Mouse (Mus musculus): Measurements from ENCODE around the gene Ifnb1. TPM values are rescaled to one million over a fixed set of nuclear protein-coding genes. Genes with fewer than 3 reads are reported as not detected.

Gene Ifnb1
- total and polyA plus RNA-seq, 3 experiments = not detected

- Histone ChIP-seq H3K9ac (ENCODE audit: insufficient read depth, low read depth) (no peak overlapping the region), H3K4me2 (ENCODE audit: insufficient read depth, low read depth, poor library complexity, severe bottlenecking) (no peak overlapping the region), H3K9me3 (replicated peaks; ENCODE audit: low read length) (no peaks in the 10 kb centered on the region), H3K4me1 (ENCODE audit: control insufficient read depth in 1 of 2, insufficient read depth in 2 of 2) (peaks cover 0 to 10% of the 10 kb centered on the region in 2 experiments; a peak in 2 of 4 replicates), H3K36me3 (replicated peaks in 1 of 2; ENCODE audit: control insufficient read depth in 1 of 2, insufficient read depth in 1 of 2, low read length in 1 of 2) (no peaks in the 10 kb centered on the region), H3K27me3 (replicated peaks) (no peaks in the 10 kb centered on the region), H3K27ac (ENCODE audit: insufficient read depth, low read depth) (no peak overlapping the region), H3K4me3 (replicated peaks in 1 of 3; ENCODE audit: low read depth in 2 of 3, low read length in 2 of 3, poor library complexity in 1 of 3) (no peak overlapping the region), H3K79me2 (replicated peaks; ENCODE audit: control insufficient read depth, extremely low read depth, insufficient read depth, poor library complexity, severe bottlenecking) (no peaks in the 10 kb centered on the region)
- no peak for TF ChIP-seq RAD21 (IDR thresholded peaks at IDR 0.05; ENCODE audit: low read depth, low read length)
- no peak for TF ChIP-seq ETS1 (conservative IDR thresholded peaks at IDR 0.05; ENCODE audit: low read depth, low read length)
- TF ChIP-seq IRF4 (IDR thresholded peaks at IDR 0.05; ENCODE audit: low read depth, low read length) = no peak
- no peak for TF ChIP-seq RCOR1 (conservative IDR thresholded peaks at IDR 0.05; ENCODE audit: low read depth, low read length)
- TF ChIP-seq JUND (conservative IDR thresholded peaks at IDR 0.05; ENCODE audit: low read depth, low read length) = no peak
- TF ChIP-seq CTCF (conservative IDR thresholded peaks at IDR 0.05 in 1 of 2, IDR thresholded peaks at IDR 0.05 in 1 of 2; ENCODE audit: low read depth in 2 of 2, low read length in 2 of 2) = no peak
- in situ Hi-C loops (cut with MboI; ENCODE audit: low pct_ligation_motif_present, low pct_unique_long_range_greater_than_20kb, low sequenced_read_pairs) (no loop called here), dilution Hi-C loops (cut with MboI; ENCODE audit: extremely low pct_ligation_motif_present, extremely low pct_unique_long_range_greater_than_20kb, low sequenced_read_pairs) (no loop called here)
- DNase-seq (ENCODE audit: extremely low read depth) = no peak
These were observed 45.9 kb downstream of the Ifnb1 start for GRCm38 (mm10) chr4:88476511-88477210.

GRCm38 (mm10) chr4:88476084-88476483, 46.5 kb downstream of the Ifnb1 start:
- Histone ChIP-seq H3K79me2 (replicated peaks; ENCODE audit: control insufficient read depth, extremely low read depth, insufficient read depth, poor library complexity, severe bottlenecking) (no peaks in the 10 kb centered on the region), H3K27ac (ENCODE audit: insufficient read depth, low read depth) (no peak overlapping the region), H3K4me2 (ENCODE audit: insufficient read depth, low read depth, poor library complexity, severe bottlenecking) (no peak overlapping the region), H3K9ac (ENCODE audit: insufficient read depth, low read depth) (no peak overlapping the region), H3K36me3 (replicated peaks in 1 of 2; ENCODE audit: control insufficient read depth in 1 of 2, insufficient read depth in 1 of 2, low read length in 1 of 2) (no peaks in the 10 kb centered on the region), H3K4me1 (ENCODE audit: control insufficient read depth in 1 of 2, insufficient read depth in 2 of 2) (peaks cover 0 to 10% of the 10 kb centered on the region in 2 experiments; a peak in 2 of 4 replicates), H3K27me3 (replicated peaks) (no peaks in the 10 kb centered on the region), H3K4me3 (replicated peaks in 1 of 3; ENCODE audit: low read depth in 2 of 3, low read length in 2 of 3, poor library complexity in 1 of 3) (no peak overlapping the region), H3K9me3 (replicated peaks; ENCODE audit: low read length) (no peaks in the 10 kb centered on the region)
- no peak for DNase-seq (ENCODE audit: extremely low read depth)
- in situ Hi-C loops (cut with MboI; ENCODE audit: low pct_ligation_motif_present, low pct_unique_long_range_greater_than_20kb, low sequenced_read_pairs) (no loop called here), dilution Hi-C loops (cut with MboI; ENCODE audit: extremely low pct_ligation_motif_present, extremely low pct_unique_long_range_greater_than_20kb, low sequenced_read_pairs) (no loop called here)
- TF ChIP-seq ELF1 (IDR thresholded peaks at IDR 0.05; ENCODE audit: low read depth, low read length) (no peak), HCFC1 (IDR thresholded peaks at IDR 0.05; ENCODE audit: low read depth, low read length) (no peak), USF2 (conservative IDR thresholded peaks at IDR 0.05; ENCODE audit: low read depth, low read length) (no peak), TCF12 (IDR thresholded peaks at IDR 0.05; ENCODE audit: low read depth, low read length) (no peak), RAD21 (IDR thresholded peaks at IDR 0.05; ENCODE audit: low read depth, low read length) (no peak), EP300 (IDR thresholded peaks at IDR 0.05; ENCODE audit: low read length) (no peak)

Other genes with a start within 250 kb of the Ifnb1 start
- gene Hacd4, start 83.8 kb downstream of the Ifnb1 start, total RNA-seq (2012; rRNA removed) = 0.17 and 0.21 TPM in 2 replicates
- not detected in 2 replicates for gene Hacd4, start 83.8 kb downstream of the Ifnb1 start, total RNA-seq (2014; rRNA removed)
- 0.16 TPM in 1 of 2 replicates, not detected in the other for gene Hacd4, start 83.8 kb downstream of the Ifnb1 start, polyA plus RNA-seq (2012; ENCODE audit: insufficient read length, low read depth)
- not detected in 2 replicates for gene Ifna15, start 35.5 kb upstream of the Ifnb1 start, total RNA-seq (2012; rRNA removed)
- not detected in 2 replicates for gene Ifna15, start 35.5 kb upstream of the Ifnb1 start, total RNA-seq (2014; rRNA removed)
- not detected in 2 replicates for gene Ifna15, start 35.5 kb upstream of the Ifnb1 start, polyA plus RNA-seq (2012; ENCODE audit: insufficient read length, low read depth)
- gene Ifna14, start 49.0 kb upstream of the Ifnb1 start, total RNA-seq (2012; rRNA removed) = not detected in 2 replicates
- gene Ifna14, start 49.0 kb upstream of the Ifnb1 start, total RNA-seq (2014; rRNA removed) = not detected in 2 replicates
- not detected in 2 replicates for gene Ifna14, start 49.0 kb upstream of the Ifnb1 start, polyA plus RNA-seq (2012; ENCODE audit: insufficient read length, low read depth)
- gene Ifna9, start 69.6 kb upstream of the Ifnb1 start, total RNA-seq (2012; rRNA removed) = not detected in 2 replicates
- gene Ifna9, start 69.6 kb upstream of the Ifnb1 start, total RNA-seq (2014; rRNA removed) = not detected in 2 replicates
- gene Ifna9, start 69.6 kb upstream of the Ifnb1 start, polyA plus RNA-seq (2012; ENCODE audit: insufficient read length, low read depth) = not detected in 2 replicates
- gene Ifna12, start 80.6 kb upstream of the Ifnb1 start, total RNA-seq (2012; rRNA removed) = not detected in 2 replicates
- not detected in 2 replicates for gene Ifna12, start 80.6 kb upstream of the Ifnb1 start, total RNA-seq (2014; rRNA removed)
- gene Ifna12, start 80.6 kb upstream of the Ifnb1 start, polyA plus RNA-seq (2012; ENCODE audit: insufficient read length, low read depth) = not detected in 2 replicates
- gene C87499, start 111.6 kb upstream of the Ifnb1 start, total RNA-seq (2012; rRNA removed) = not detected in 2 replicates
- not detected in 2 replicates for gene C87499, start 111.6 kb upstream of the Ifnb1 start, total RNA-seq (2014; rRNA removed)
- gene C87499, start 111.6 kb upstream of the Ifnb1 start, polyA plus RNA-seq (2012; ENCODE audit: insufficient read length, low read depth) = not detected in 2 replicates
- gene Ifna13, start 121.7 kb upstream of the Ifnb1 start, total RNA-seq (2012; rRNA removed) = not detected in 2 replicates
- gene Ifna13, start 121.7 kb upstream of the Ifnb1 start, total RNA-seq (2014; rRNA removed) = not detected in 2 replicates
- gene Ifna13, start 121.7 kb upstream of the Ifnb1 start, polyA plus RNA-seq (2012; ENCODE audit: insufficient read length, low read depth) = not detected in 2 replicates
- gene Ifna16, start 154.2 kb upstream of the Ifnb1 start, total RNA-seq (2012; rRNA removed) = not detected in 2 replicates
- gene Ifna16, start 154.2 kb upstream of the Ifnb1 start, total RNA-seq (2014; rRNA removed) = not detected in 2 replicates
- gene Ifna16, start 154.2 kb upstream of the Ifnb1 start, polyA plus RNA-seq (2012; ENCODE audit: insufficient read length, low read depth) = not detected in 2 replicates
- gene Ifna2, start 161.1 kb upstream of the Ifnb1 start, total RNA-seq (2012; rRNA removed) = not detected in 2 replicates
- gene Ifna2, start 161.1 kb upstream of the Ifnb1 start, total RNA-seq (2014; rRNA removed) = not detected in 2 replicates
- gene Ifna2, start 161.1 kb upstream of the Ifnb1 start, polyA plus RNA-seq (2012; ENCODE audit: insufficient read length, low read depth) = not detected in 2 replicates
- gene Ifnab, start 168.6 kb upstream of the Ifnb1 start, total RNA-seq (2012; rRNA removed) = not detected in 2 replicates
- gene Ifnab, start 168.6 kb upstream of the Ifnb1 start, total RNA-seq (2014; rRNA removed) = not detected in 2 replicates
- not detected in 2 replicates for gene Ifnab, start 168.6 kb upstream of the Ifnb1 start, polyA plus RNA-seq (2012; ENCODE audit: insufficient read length, low read depth)
- 10.2 and 11.9 TPM in 2 replicates for gene Gm26566, start 199.0 kb upstream of the Ifnb1 start, total RNA-seq (2012; rRNA removed)
- not detected in 2 replicates for gene Gm26566, start 199.0 kb upstream of the Ifnb1 start, total RNA-seq (2014; rRNA removed)
- 0.49 TPM in 1 of 2 replicates, not detected in the other for gene Gm26566, start 199.0 kb upstream of the Ifnb1 start, polyA plus RNA-seq (2012; ENCODE audit: insufficient read length, low read depth)
- gene Klhl9, start 199.7 kb upstream of the Ifnb1 start, total RNA-seq (2012; rRNA removed) = 40.0 and 42.2 TPM in 2 replicates
- gene Klhl9, start 199.7 kb upstream of the Ifnb1 start, total RNA-seq (2014; rRNA removed) = 51.6 and 55.2 TPM in 2 replicates
- 16.1 and 19.1 TPM in 2 replicates for gene Klhl9, start 199.7 kb upstream of the Ifnb1 start, polyA plus RNA-seq (2012; ENCODE audit: insufficient read length, low read depth)
- gene Gm13271, start 232.1 kb upstream of the Ifnb1 start, total RNA-seq (2012; rRNA removed) = not detected in 2 replicates
- gene Gm13271, start 232.1 kb upstream of the Ifnb1 start, total RNA-seq (2014; rRNA removed) = not detected in 2 replicates
- gene Gm13271, start 232.1 kb upstream of the Ifnb1 start, polyA plus RNA-seq (2012; ENCODE audit: insufficient read length, low read depth) = not detected in 2 replicates
- gene Gm13283, start 237.3 kb upstream of the Ifnb1 start, total RNA-seq (2012; rRNA removed) = not detected in 2 replicates
- gene Gm13283, start 237.3 kb upstream of the Ifnb1 start, total RNA-seq (2014; rRNA removed) = not detected in 2 replicates
- not detected in 2 replicates for gene Gm13283, start 237.3 kb upstream of the Ifnb1 start, polyA plus RNA-seq (2012; ENCODE audit: insufficient read length, low read depth)